Mouse (Mus musculus): Measurements from ENCODE around the gene Rarres2. TPM values are rescaled to one million over a fixed set of nuclear protein-coding genes. Genes with fewer than 3 reads are reported as not detected.
"Not testable (repeated sequence)": the region's sequence is repeated elsewhere in the genome, so short reads cannot be mapped to it uniquely, and the experiment has no call there.

Gene Rarres2
- polyA plus RNA-seq, 1 experiment from 2014 or later: not detected

- no peak overlapping the region for H3K4me3 ChIP-seq (ENCODE audit: inconsistent target)
- no peaks in the 10 kb centered on the region for H3K79me2 ChIP-seq (ENCODE audit: inconsistent target)
- whole genome bisulfite sequencing (ENCODE audit: missing documents): 17% methylated on average over 7 of the region's 7 CpGs
Observed at GRCm38 (mm10) chr6:48541560-48542450, 30.8 kb downstream of the Rarres2 start.

GRCm38 (mm10) chr6:48540721-48541120 lies 31.9 kb downstream of the Rarres2 start:
- H3K79me2 ChIP-seq (ENCODE audit: inconsistent target): no peaks in the 10 kb centered on the region
- no peaks in the 10 kb centered on the region for H3K36me3 ChIP-seq (ENCODE audit: inconsistent target)
- no peak overlapping the region for H3K27ac ChIP-seq
- no peak overlapping the region for H3K4me3 ChIP-seq (ENCODE audit: inconsistent target)
- 82% methylated on average over 3 of the region's 3 CpGs for WGBS (ENCODE audit: missing documents)

More at GRCm38 (mm10) chr6:48541560-48542450, 30.8 kb downstream of the Rarres2 start:
- Histone ChIP-seq H3K27ac (no peak overlapping the region), H3K36me3 (ENCODE audit: inconsistent target) (no peaks in the 10 kb centered on the region)

- H3K36me3 ChIP-seq (ENCODE audit: inconsistent target): no peaks in the 10 kb centered on the region
- H3K79me2 ChIP-seq (ENCODE audit: inconsistent target): no peaks in the 10 kb centered on the region
- 81% methylated on average over 5 of the region's 5 CpGs for WGBS (ENCODE audit: missing documents)
- H3K4me3 ChIP-seq (ENCODE audit: inconsistent target): no peak overlapping the region
- no peak overlapping the region for H3K27ac ChIP-seq
Observed at GRCm38 (mm10) chr6:48539860-48540259, 32.7 kb downstream of the Rarres2 start.

- H3K79me2 ChIP-seq (ENCODE audit: inconsistent target): no peaks in the 10 kb centered on the region
- no peaks in the 10 kb centered on the region for H3K36me3 ChIP-seq (ENCODE audit: inconsistent target)
- H3K27ac ChIP-seq: no peak overlapping the region
- 83% methylated on average over 4 of the region's 5 CpGs for WGBS (ENCODE audit: missing documents)
- no peak overlapping the region for H3K4me3 ChIP-seq (ENCODE audit: inconsistent target)
Observed at GRCm38 (mm10) chr6:48538841-48539737, 33.5 kb downstream of the Rarres2 start.

- whole genome bisulfite sequencing (ENCODE audit: missing documents): 70% methylated on average over 38 of the region's 38 CpGs
- H3K4me3 ChIP-seq (ENCODE audit: inconsistent target): no peak within 1 kb of the TSS
- H3K79me2 ChIP-seq (ENCODE audit: inconsistent target): no peaks in the 10 kb centered on the region
- no peak within 1 kb of the TSS for H3K27ac ChIP-seq
- H3K36me3 ChIP-seq (ENCODE audit: inconsistent target): no peaks in the 10 kb centered on the region
Observed at GRCm38 (mm10) chr6:48537105-48537954, 35.3 kb downstream of the Rarres2 start, which contains the start of gene Atp6v0e2. Gene Atp6v0e2 (plus strand): TSS chr6:48537615.

- no peaks in the 10 kb centered on the region for H3K79me2 ChIP-seq (ENCODE audit: inconsistent target)
- no peak overlapping the region for H3K4me3 ChIP-seq (ENCODE audit: inconsistent target)
- H3K36me3 ChIP-seq (ENCODE audit: inconsistent target): no peaks in the 10 kb centered on the region
- no peak overlapping the region for H3K27ac ChIP-seq
- WGBS (ENCODE audit: missing documents): 8% methylated on average over 4 of the region's 4 CpGs
Observed at GRCm38 (mm10) chr6:48536091-48536490, 36.5 kb downstream of the Rarres2 start.

GRCm38 (mm10) chr6:48534913-48535312 lies 37.7 kb downstream of the Rarres2 start:
- H3K27ac ChIP-seq: no peak overlapping the region
- 93% methylated on average over 8 of the region's 8 CpGs for WGBS (ENCODE audit: missing documents)
- no peaks in the 10 kb centered on the region for H3K79me2 ChIP-seq (ENCODE audit: inconsistent target)
- no peak overlapping the region for H3K4me3 ChIP-seq (ENCODE audit: inconsistent target)
- no peaks in the 10 kb centered on the region for H3K36me3 ChIP-seq (ENCODE audit: inconsistent target)

- H3K4me3 ChIP-seq (ENCODE audit: inconsistent target): no peak overlapping the region
- no peaks in the 10 kb centered on the region for H3K36me3 ChIP-seq (ENCODE audit: inconsistent target)
- no peaks in the 10 kb centered on the region for H3K79me2 ChIP-seq (ENCODE audit: inconsistent target)
- 100% methylated on average over 2 of the region's 2 CpGs for WGBS (ENCODE audit: missing documents)
- H3K27ac ChIP-seq: no peak overlapping the region
Observed at GRCm38 (mm10) chr6:48533475-48533874, 39.1 kb downstream of the Rarres2 start.

- H3K79me2 ChIP-seq (ENCODE audit: inconsistent target): no peaks in the 10 kb centered on the region
- WGBS (ENCODE audit: missing documents): 91% methylated on average over 2 of the region's 2 CpGs
- H3K36me3 ChIP-seq (ENCODE audit: inconsistent target): no peaks in the 10 kb centered on the region
- no peak overlapping the region for H3K27ac ChIP-seq
- H3K4me3 ChIP-seq (ENCODE audit: inconsistent target): no peak overlapping the region
Observed at GRCm38 (mm10) chr6:48530862-48531261, 41.7 kb downstream of the Rarres2 start.

- Histone ChIP-seq H3K36me3 (ENCODE audit: inconsistent target) (no peaks in the 10 kb centered on the region), H3K79me2 (ENCODE audit: inconsistent target) (no peaks in the 10 kb centered on the region), H3K27ac (no peak overlapping the region), H3K4me3 (ENCODE audit: inconsistent target) (no peak overlapping the region)
- 73% methylated on average over 15 of the region's 16 CpGs for WGBS (ENCODE audit: missing documents)
Observed at GRCm38 (mm10) chr6:48529871-48530440, 42.6 kb downstream of the Rarres2 start.

- H3K4me3 ChIP-seq (ENCODE audit: inconsistent target): no peak overlapping the region
- no peaks in the 10 kb centered on the region for H3K79me2 ChIP-seq (ENCODE audit: inconsistent target)
- H3K36me3 ChIP-seq (ENCODE audit: inconsistent target): no peaks in the 10 kb centered on the region
- WGBS (ENCODE audit: missing documents): 79% methylated on average over 12 of the region's 14 CpGs
- H3K27ac ChIP-seq: no peak overlapping the region
Observed at GRCm38 (mm10) chr6:48529261-48529660, 43.3 kb downstream of the Rarres2 start.

- Histone ChIP-seq H3K27ac (no peak overlapping the region), H3K36me3 (ENCODE audit: inconsistent target) (no peaks in the 10 kb centered on the region), H3K79me2 (ENCODE audit: inconsistent target) (no peaks in the 10 kb centered on the region), H3K4me3 (ENCODE audit: inconsistent target) (no peak overlapping the region)
- WGBS (ENCODE audit: missing documents): 94% methylated on average over 9 of the region's 9 CpGs
Observed at GRCm38 (mm10) chr6:48527901-48528300, 44.7 kb downstream of the Rarres2 start.

- not testable (repeated sequence) for H3K36me3 ChIP-seq (ENCODE audit: inconsistent target); H3K4me3 ChIP-seq (ENCODE audit: inconsistent target)
- WGBS (ENCODE audit: missing documents): 87% methylated on average over 12 of the region's 16 CpGs
Observed at GRCm38 (mm10) chr6:48524882-48525281, 47.7 kb downstream of the Rarres2 start.

More at GRCm38 (mm10) chr6:48524882-48525281, 47.7 kb downstream of the Rarres2 start:
- not testable (repeated sequence) for H3K27ac ChIP-seq; H3K79me2 ChIP-seq (ENCODE audit: inconsistent target)

All from macrophage (primary cell).